Comparison of ENCODE assay signal across 8 mouse cellular contexts in genomic region chr9:36727034-36727755, GRCm38 (mm10). TPM values are rescaled to one million over a fixed set of nuclear protein-coding genes. Genes with fewer than 3 reads are reported as not detected.
A peak's percentile ranks its signal among the peaks of the same experiment; 100 is the strongest.
DNase-seq lines count a peak whose midpoint lies in the region; ATAC-seq lines count a peak whose summit lies in the region.

TSS of gene Chek1 (minus strand) at chr9:36727065.

- DNase-seq in embryo, embryonic 10 days (ENCODE audit: low spot score) = peak; percentile 27
- DNase-seq in embryo, embryonic 10.5 days (ENCODE audit: low spot score) = no peak
- DNase-seq in A20 (ENCODE audit: low read depth, low spot score) = peak; percentile 62
- no peak for DNase-seq in thymus, postnatal 36 days
- no peak for DNase-seq in gastrocnemius, postnatal 25 days

- H3K27ac ChIP-seq in hindbrain, embryonic 13.5 days = peak within 1 kb of the TSS; percentile 86
- peak within 1 kb of the TSS; percentile 89 for H3K27ac ChIP-seq in midbrain, embryonic 12.5 days (replicated peaks)

- H3K9ac ChIP-seq in hindbrain, embryonic 13.5 days = peak within 1 kb of the TSS; percentile 79
- peak within 1 kb of the TSS; percentile 71 for H3K9ac ChIP-seq in midbrain, embryonic 12.5 days (replicated peaks)

- peaks cover 11% of the 10 kb centered on the region for H3K36me3 ChIP-seq in hindbrain, embryonic 13.5 days
- H3K36me3 ChIP-seq in midbrain, embryonic 12.5 days = peaks cover 20% of the 10 kb centered on the region

- peaks cover 13% of the 10 kb centered on the region for H3K4me1 ChIP-seq in hindbrain, embryonic 13.5 days (replicated peaks)
- peaks cover 16% of the 10 kb centered on the region for H3K4me1 ChIP-seq in midbrain, embryonic 12.5 days

- peak within 1 kb of the TSS; percentile 64 for H3K4me3 ChIP-seq in hindbrain, embryonic 13.5 days
- H3K4me3 ChIP-seq in midbrain, embryonic 12.5 days = peak within 1 kb of the TSS; percentile 71

- WGBS in hindbrain, embryonic 13.5 days = 13% methylated on average over 12 of the region's 12 CpGs
- WGBS in midbrain, embryonic 12.5 days = 12% methylated on average over 12 of the region's 12 CpGs

- no peaks in the 10 kb centered on the region for H3K9me3 ChIP-seq in hindbrain, embryonic 13.5 days
- no peaks in the 10 kb centered on the region for H3K9me3 ChIP-seq in midbrain, embryonic 12.5 days

- no peaks in the 10 kb centered on the region for H3K27me3 ChIP-seq in hindbrain, embryonic 13.5 days
- no peaks in the 10 kb centered on the region for H3K27me3 ChIP-seq in midbrain, embryonic 12.5 days

- H3K4me2 ChIP-seq in hindbrain, embryonic 13.5 days = peak within 1 kb of the TSS; percentile 98
- peak within 1 kb of the TSS; percentile 94 for H3K4me2 ChIP-seq in midbrain, embryonic 12.5 days (replicated peaks)

- peak; percentile 9 for ATAC-seq in common myeloid progenitor, adult 5-6 weeks (replicated peaks; ENCODE audit: low read depth, poor library complexity, severe bottlenecking)
- no peak for ATAC-seq in hindbrain, embryonic 13.5 days (ENCODE audit: low FRiP score)
- ATAC-seq in midbrain, embryonic 12.5 days (ENCODE audit: low FRiP score, low read depth) = 0 out of 2 replicates have a peak, but pooled peaks have one; percentile 1

RNA-seq across cellular contexts. Expression of gene Chek1, which starts in this region (rescaled TPM):
- 85.5 and 125 TPM in 2 replicates for total RNA-seq in common myeloid progenitor, adult 5-6 weeks (2017)
- polyA plus RNA-seq in hindbrain, embryonic 13.5 days (2015; fragmentation: Nextera tagmentation; extraction: Ambion mirVana) = 10.0 and 11.3 TPM in 2 replicates
- polyA plus RNA-seq in midbrain, embryonic 12.5 days (2016; fragmentation: Nextera tagmentation; extraction: Ambion mirVana) = 38.3 and 39.5 TPM in 2 replicates
- under 1 TPM; 0.46 to 0.78 TPM for total RNA-seq in gastrocnemius, postnatal 25 days (2021)

Comparison
In these comparisons a context has a peak if more than half of its experiments do, and no peak if none do; other contexts are left out.
1. RNA of gene Chek1 (total RNA-seq): 85.5 to 125 TPM in common myeloid progenitor, adult 5-6 weeks; 0.46 to 0.78 TPM in gastrocnemius, postnatal 25 days; every median in the first group is over 10 times any median in the second.
2. DNase-seq: peak in embryo, embryonic 10 days (single experiment) and A20 (single experiment); none in embryo, embryonic 10.5 days (single experiment), thymus, postnatal 36 days (0 of 2) and gastrocnemius, postnatal 25 days (single experiment).